Mouse (Mus musculus) midbrain, embryonic 15.5 days (tissue): ENCODE data around the gene Zbtb22. TPM values are rescaled to one million over a fixed set of nuclear protein-coding genes. Genes with fewer than 3 reads are reported as not detected.

Experiments used
- ATAC-seq: fragments of 200-750 bp; cut with Nextera tagmentation; replicated peaks from 2 replicates; pipeline ENCODE4 v1.8.0; 2017; ENCODE audit warnings: moderate TSS enrichment
- H3K27ac ChIP-seq: fragments of 300-500 bp; sonication (generic); 2 replicates; pipeline ENCODE4 v1.5.1; 2015; ENCODE audit warnings: mild to moderate bottlenecking, inconsistent platforms
- H3K27me3 ChIP-seq: fragments of 300-500 bp; sonication (generic); replicated peaks from 2 replicates; pipeline ENCODE4 v1.6.1; 2015; ENCODE audit warnings: inconsistent platforms
- H3K36me3 ChIP-seq: fragments of 300-500 bp; sonication (generic); replicated peaks from 2 replicates; pipeline ENCODE4 v1.6.1; 2015; ENCODE audit warnings: inconsistent platforms
- H3K4me1 ChIP-seq: fragments of 300-500 bp; sonication (generic); 2 replicates; pipeline ENCODE4 v1.6.1; 2015; ENCODE audit warnings: inconsistent platforms
- H3K4me2 ChIP-seq: fragments of 300-500 bp; sonication (generic); 2 replicates; pipeline ENCODE4 v1.6.1; 2015; ENCODE audit warnings: inconsistent platforms, mild to moderate bottlenecking, moderate library complexity
- H3K4me3 ChIP-seq: fragments of 300-500 bp; sonication (generic); 2 replicates; pipeline ENCODE4 v1.5.1; 2015; ENCODE audit warnings: mild to moderate bottlenecking, inconsistent platforms
- H3K9ac ChIP-seq: fragments of 300-500 bp; sonication (generic); 2 replicates; pipeline ENCODE4 v1.6.1; 2015; ENCODE audit warnings: mild to moderate bottlenecking, inconsistent platforms
- H3K9me3 ChIP-seq: fragments of 300-500 bp; sonication (generic); 2 replicates; pipeline ENCODE4 v1.6.1; 2016; ENCODE audit warnings: inconsistent platforms
- WGBS: fragments of 180-500 bp; shearing (Covaris S2); methylation state at CpG from one replicate; pipeline ENCODE4 v1.1.7; 2015; ENCODE audit warnings: mixed read lengths; 5-methylcytosine and 5-hydroxymethylcytosine counted together
- polyA plus RNA-seq: library from polyadenylated mRNA; unstranded; fragments of >200 nt; fragmentation: Nextera tagmentation; extraction: Ambion mirVana; gene quantifications from 2 replicates; pipeline ENCODE4 v1.2.1, GENCODE M21; 2015

The Zbtb22 gene
- polyA plus RNA-seq, 1 experiment from 2014 or later, result 18.1 TPM

DNA sequence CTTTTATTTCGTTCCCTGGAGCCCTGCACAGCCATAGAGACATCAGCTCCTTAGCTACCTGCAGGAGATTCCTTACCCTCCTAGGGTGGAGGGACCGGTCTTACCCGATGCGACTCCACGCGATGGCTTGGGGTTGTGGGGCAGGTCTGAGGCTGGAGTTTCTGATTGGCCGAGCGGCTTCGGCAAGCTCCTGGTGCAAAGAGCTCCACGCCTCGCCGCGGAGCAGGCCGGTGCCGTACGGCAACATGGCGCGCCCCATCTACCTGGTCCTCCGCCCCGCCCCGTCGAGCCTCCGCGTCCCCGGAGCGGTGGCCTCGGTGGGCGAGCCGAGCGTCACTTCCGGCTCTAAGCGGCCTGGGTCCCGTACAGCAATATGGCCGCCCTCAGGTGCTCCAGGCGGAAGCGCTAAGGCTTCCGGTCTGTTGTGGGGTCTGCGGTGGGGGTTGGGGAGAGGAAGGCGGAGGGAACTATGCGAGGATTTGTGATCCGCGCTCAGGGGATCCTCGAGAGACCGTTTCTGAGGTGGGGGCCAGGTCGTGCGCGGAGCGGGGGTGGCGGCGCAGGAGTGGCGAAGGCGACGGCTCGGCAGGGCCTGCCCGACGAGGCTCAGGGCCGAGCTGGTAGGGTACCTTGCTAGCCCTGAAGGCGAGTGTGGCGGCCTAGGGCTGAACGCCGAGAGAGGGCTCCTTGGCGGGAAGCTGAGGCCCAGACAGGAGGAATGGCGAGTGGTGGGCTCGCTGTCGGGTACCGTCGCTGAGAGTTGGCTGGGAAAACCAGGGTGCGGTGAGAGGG, 6.4 kb upstream of the Zbtb22 start, which contains the start of gene Daxx:
Gene Daxx (plus strand): TSS at position 338 of the 792 bp plus-strand sequence.
- peak within 1 kb of the TSS; percentile 93 for H3K4me2 ChIP-seq
- peaks cover 24% of the 10 kb centered on the region for H3K4me1 ChIP-seq
- peak within 1 kb of the TSS; percentile 82 for H3K9ac ChIP-seq
- H3K9me3 ChIP-seq, result no peaks in the 10 kb centered on the region
- ATAC-seq, result peak; percentile 97
- H3K27me3 ChIP-seq, result no peaks in the 10 kb centered on the region
- H3K4me3 ChIP-seq, result peak within 1 kb of the TSS; percentile 70
- peak within 1 kb of the TSS; percentile 86 for H3K27ac ChIP-seq
- peaks cover 16% of the 10 kb centered on the region for H3K36me3 ChIP-seq
- WGBS, result under 1% methylated on average over 68 of the region's 68 CpGs

DNA sequence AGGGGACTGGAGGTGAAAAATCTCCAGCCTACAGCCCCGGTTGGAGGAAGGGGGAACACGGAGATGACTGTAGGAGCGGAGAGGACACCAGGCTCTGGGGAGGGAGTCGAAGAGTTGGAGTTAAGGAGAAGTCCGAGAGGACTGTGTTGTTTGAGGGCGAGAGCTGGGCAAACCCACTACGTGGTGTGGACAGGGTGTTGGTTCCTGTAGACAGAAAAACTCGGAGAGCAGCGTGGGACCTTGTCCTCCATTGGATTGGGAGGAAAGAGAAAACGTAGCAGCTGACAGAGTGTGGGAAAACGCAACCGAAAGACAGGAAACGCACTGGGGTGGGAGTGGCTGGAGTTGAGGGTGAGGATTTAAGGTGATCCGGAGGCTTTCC, 5.8 kb upstream of the Zbtb22 start:
- Histone ChIP-seq H3K4me1 (peaks cover 27% of the 10 kb centered on the region), H3K9me3 (no peaks in the 10 kb centered on the region), H3K27me3 (no peaks in the 10 kb centered on the region), H3K27ac (peak overlapping the region; percentile 86), H3K4me3 (peak overlapping the region; percentile 70), H3K9ac (peak overlapping the region; percentile 82), H3K4me2 (peak overlapping the region; percentile 93), H3K36me3 (peaks cover 18% of the 10 kb centered on the region)
- no peak for ATAC-seq
- under 1% methylated on average over 14 of the region's 14 CpGs for WGBS

DNA sequence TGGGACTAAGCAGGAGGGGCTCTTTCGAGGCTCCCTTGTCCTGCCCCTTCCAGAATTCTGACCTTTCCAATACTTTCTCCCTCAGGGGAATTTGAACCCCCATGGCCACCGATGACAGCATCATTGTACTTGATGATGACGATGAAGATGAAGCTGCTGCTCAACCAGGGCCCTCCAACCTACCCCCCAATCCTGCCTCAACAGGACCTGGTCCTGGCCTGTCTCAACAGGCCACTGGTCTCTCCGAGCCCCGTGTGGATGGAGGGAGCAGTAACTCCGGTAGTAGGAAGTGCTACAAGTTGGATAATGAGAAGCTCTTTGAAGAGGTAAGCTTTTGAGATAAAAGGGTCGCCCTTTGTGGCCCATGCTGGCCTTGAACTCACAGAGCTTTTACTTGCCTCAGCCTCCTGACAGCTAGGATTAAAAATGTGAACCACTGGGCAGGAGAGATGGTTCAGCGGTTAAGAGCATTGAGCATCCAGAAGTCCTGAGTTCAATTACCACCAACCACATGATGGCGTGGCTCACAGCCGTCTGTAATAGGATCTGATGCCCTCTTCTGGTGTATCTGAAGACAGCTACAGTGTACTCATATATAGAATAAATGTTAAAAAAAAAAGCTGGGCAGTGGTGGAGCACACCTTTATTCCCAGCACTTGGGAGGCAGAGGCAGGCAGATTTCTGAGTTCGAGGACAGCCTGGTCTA, 5.2 kb upstream of the Zbtb22 start:
- Histone ChIP-seq H3K4me2 (peak overlapping the region; percentile 93), H3K4me1 (peaks cover 33% of the 10 kb centered on the region), H3K9ac (peak overlapping the region; percentile 82), H3K9me3 (no peaks in the 10 kb centered on the region), H3K4me3 (peak overlapping the region; percentile 70), H3K27ac (0 out of 2 replicates have a peak overlapping the region, but pooled peaks have one; percentile 86), H3K27me3 (no peaks in the 10 kb centered on the region), H3K36me3 (peaks cover 18% of the 10 kb centered on the region)
- no peak for ATAC-seq
- 49% methylated on average over 11 of the region's 11 CpGs for WGBS

DNA sequence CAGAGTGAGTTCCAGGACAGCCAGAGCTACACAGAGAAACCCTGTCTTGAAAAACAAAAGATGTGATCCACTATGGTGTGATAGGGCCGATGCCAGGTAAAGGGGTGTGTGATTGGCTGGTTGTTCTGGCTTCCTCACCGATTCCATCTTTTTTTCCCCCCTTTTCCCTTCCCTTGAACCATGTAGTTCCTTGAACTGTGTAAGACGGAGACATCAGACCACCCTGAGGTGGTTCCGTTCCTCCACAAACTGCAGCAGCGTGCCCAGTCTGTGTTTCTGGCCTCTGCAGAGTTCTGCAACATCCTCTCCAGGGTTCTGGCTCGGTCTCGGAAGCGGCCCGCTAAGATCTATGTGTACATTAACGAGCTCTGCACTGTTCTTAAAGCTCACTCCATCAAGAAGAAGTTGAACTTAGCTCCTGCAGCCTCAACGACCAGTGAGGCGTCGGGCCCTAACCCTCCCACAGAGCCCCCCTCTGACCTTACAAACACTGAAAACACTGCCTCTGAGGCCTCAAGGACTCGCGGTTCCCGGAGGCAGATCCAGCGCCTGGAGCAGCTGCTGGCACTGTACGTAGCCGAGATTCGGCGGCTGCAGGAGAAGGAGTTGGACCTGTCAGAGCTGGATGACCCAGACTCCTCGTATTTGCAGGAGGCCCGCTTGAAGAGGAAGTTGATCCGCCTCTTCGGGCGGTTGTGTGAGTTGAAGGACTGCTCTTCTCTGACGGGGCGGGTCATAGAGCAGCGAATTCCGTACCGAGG, 4.5 kb upstream of the Zbtb22 start:
- peaks cover 34% of the 10 kb centered on the region for H3K4me1 ChIP-seq
- ATAC-seq, result no peak
- 94% methylated on average over 31 of the region's 31 CpGs for WGBS
- H3K9me3 ChIP-seq, result no peaks in the 10 kb centered on the region
- H3K4me3 ChIP-seq, result no peak overlapping the region; the same call in 1 of the 2 replicates
- H3K4me2 ChIP-seq, result no peak overlapping the region
- H3K27me3 ChIP-seq, result no peaks in the 10 kb centered on the region
- H3K27ac ChIP-seq, result no peak overlapping the region
- no peak overlapping the region for H3K9ac ChIP-seq
- H3K36me3 ChIP-seq, result peaks cover 18% of the 10 kb centered on the region

DNA sequence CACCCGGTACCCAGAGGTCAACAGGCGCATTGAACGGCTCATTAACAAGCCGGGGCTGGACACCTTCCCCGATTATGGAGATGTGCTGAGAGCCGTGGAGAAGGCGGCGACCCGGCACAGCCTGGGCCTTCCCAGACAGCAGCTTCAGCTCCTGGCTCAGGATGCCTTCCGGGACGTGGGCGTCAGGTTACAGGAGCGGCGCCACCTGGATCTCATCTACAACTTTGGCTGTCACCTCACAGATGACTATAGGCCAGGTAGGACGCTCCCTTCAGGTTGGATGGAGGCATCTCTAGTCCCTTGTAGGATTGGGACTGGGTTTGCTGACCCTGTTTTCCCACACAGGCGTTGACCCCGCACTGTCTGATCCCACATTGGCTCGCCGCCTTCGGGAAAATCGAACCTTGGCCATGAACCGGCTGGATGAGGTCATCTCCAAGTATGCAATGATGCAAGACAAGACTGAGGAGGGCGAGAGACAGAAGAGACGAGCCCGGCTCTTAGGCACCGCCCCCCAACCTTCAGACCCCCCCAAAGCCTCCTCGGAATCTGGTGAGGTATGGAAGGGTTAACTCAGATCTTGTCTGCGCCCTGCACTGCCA, 3.8 kb upstream of the Zbtb22 start:
- Histone ChIP-seq H3K36me3 (peaks cover 18% of the 10 kb centered on the region), H3K9ac (no peak overlapping the region), H3K4me1 (peaks cover 40% of the 10 kb centered on the region), H3K27ac (no peak overlapping the region), H3K4me3 (no peak overlapping the region), H3K27me3 (no peaks in the 10 kb centered on the region), H3K4me2 (no peak overlapping the region), H3K9me3 (no peaks in the 10 kb centered on the region)
- 93% methylated on average over 28 of the region's 28 CpGs for WGBS
- no peak for ATAC-seq

DNA sequence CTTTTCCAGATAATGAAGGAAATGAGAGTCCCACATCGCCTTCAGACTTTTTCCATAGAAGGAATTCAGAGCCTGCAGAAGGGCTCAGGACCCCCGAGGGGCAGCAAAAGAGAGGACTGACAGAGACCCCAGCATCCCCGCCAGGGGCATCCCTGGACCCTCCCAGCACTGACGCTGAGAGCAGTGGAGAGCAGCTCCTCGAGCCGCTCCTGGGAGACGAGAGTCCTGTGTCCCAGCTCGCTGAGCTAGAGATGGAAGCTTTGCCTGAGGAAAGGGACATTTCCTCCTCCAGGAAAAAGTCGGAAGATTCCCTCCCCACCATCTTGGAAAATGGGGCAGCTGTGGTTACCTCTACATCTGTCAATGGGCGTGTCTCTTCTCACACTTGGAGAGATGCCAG, 2.4 kb upstream of the Zbtb22 start:
- Histone ChIP-seq H3K27me3 (no peaks in the 10 kb centered on the region), H3K9ac (no peak overlapping the region), H3K27ac (no peak overlapping the region), H3K4me1 (peaks cover 38% of the 10 kb centered on the region), H3K36me3 (peaks cover 18% of the 10 kb centered on the region), H3K4me3 (no peak overlapping the region), H3K4me2 (no peak overlapping the region), H3K9me3 (no peaks in the 10 kb centered on the region)
- ATAC-seq, result no peak
- WGBS, result 89% methylated on average over 10 of the region's 10 CpGs

DNA sequence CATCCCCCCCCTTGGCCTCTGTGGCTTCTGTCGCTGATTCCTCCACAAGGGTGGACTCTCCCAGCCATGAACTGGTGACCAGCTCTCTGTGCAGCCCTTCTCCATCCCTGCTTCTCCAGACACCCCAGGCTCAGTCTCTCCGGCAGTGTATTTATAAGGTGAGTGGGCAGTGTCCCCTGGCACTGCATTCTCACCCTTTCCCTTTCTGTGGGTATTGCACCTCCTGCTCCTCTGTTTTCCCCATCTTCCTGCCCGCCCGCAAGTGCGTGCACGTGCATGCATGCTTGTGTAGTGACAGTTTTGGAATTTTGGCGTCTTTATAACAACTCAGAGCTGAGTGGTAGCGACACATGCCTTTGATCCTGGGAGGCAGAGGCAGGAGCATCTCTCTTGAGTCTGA, 1.8 kb upstream of the Zbtb22 start:
- WGBS, result 98% methylated on average over 8 of the region's 8 CpGs
- peaks cover 40% of the 10 kb centered on the region for H3K4me1 ChIP-seq
- no peak overlapping the region for H3K4me2 ChIP-seq
- no peaks in the 10 kb centered on the region for H3K9me3 ChIP-seq
- H3K27me3 ChIP-seq, result no peaks in the 10 kb centered on the region
- no peak overlapping the region for H3K27ac ChIP-seq
- H3K36me3 ChIP-seq, result peaks cover 18% of the 10 kb centered on the region
- no peak overlapping the region for H3K9ac ChIP-seq
- ATAC-seq, result no peak
- no peak overlapping the region for H3K4me3 ChIP-seq

DNA sequence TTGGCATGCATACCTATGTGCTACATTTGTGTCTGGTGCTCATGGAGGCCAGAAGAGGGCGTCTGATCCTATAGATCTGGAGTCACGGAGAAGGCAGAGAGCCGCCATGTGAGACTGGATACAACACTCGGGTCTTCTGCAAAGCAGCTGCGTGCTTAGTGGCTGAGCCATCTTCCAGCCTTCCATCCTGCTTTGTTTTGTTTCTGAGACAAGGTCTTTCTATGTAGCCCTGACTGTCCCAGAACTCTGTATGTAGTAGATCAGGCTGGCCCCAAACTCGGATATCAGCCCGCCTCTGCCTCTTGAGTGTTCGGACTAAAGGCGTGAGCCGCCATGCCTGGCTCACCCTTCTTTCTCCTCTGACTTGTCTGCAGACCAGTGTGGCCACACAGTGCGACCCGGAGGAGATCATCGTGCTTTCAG, 724 bp upstream of the Zbtb22 start:
- Histone ChIP-seq H3K4me1 (peaks cover 49% of the 10 kb centered on the region), H3K4me2 (peak overlapping the region; percentile 74), H3K27me3 (no peaks in the 10 kb centered on the region), H3K36me3 (peaks cover 18% of the 10 kb centered on the region), H3K9me3 (no peaks in the 10 kb centered on the region), H3K9ac (0 out of 2 replicates have a peak overlapping the region, but pooled peaks have one; percentile 10), H3K27ac (peak overlapping the region; percentile 18; the same call in 1 of the 2 replicates), H3K4me3 (peak overlapping the region; percentile 56; the same call in 1 of the 2 replicates)
- whole genome bisulfite sequencing, result 68% methylated on average over 13 of the region's 13 CpGs
- no peak for ATAC-seq

DNA sequence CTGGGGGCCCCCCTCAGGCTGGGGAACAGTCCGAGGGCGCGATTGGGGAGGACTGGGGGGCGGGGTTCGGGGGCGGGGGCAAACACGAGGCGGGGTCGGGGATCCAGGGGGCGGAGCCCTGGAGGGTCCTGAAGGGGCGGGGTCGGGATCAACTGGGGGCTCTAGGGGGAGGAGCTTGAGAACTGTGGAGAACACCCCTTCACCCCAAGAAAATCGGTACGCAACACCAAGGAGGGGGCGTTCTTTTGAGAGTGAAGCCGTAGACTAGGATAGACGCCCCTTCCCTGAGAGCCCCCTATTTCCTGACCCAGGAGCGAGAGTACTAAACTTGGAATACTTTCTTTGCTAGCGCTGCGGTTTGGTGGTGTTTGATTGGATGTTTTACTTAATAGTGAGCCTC, 590 bp downstream of the Zbtb22 start:
- Histone ChIP-seq H3K27me3 (no peaks in the 10 kb centered on the region), H3K27ac (peak overlapping the region; percentile 87), H3K36me3 (peaks cover 18% of the 10 kb centered on the region), H3K4me2 (peak overlapping the region; percentile 74), H3K9me3 (no peaks in the 10 kb centered on the region), H3K4me1 (peaks cover 49% of the 10 kb centered on the region), H3K9ac (peak overlapping the region; percentile 45), H3K4me3 (peak overlapping the region; percentile 56)
- peak; percentile 53 for ATAC-seq
- WGBS, result under 1% methylated on average over 14 of the region's 20 CpGs

DNA sequence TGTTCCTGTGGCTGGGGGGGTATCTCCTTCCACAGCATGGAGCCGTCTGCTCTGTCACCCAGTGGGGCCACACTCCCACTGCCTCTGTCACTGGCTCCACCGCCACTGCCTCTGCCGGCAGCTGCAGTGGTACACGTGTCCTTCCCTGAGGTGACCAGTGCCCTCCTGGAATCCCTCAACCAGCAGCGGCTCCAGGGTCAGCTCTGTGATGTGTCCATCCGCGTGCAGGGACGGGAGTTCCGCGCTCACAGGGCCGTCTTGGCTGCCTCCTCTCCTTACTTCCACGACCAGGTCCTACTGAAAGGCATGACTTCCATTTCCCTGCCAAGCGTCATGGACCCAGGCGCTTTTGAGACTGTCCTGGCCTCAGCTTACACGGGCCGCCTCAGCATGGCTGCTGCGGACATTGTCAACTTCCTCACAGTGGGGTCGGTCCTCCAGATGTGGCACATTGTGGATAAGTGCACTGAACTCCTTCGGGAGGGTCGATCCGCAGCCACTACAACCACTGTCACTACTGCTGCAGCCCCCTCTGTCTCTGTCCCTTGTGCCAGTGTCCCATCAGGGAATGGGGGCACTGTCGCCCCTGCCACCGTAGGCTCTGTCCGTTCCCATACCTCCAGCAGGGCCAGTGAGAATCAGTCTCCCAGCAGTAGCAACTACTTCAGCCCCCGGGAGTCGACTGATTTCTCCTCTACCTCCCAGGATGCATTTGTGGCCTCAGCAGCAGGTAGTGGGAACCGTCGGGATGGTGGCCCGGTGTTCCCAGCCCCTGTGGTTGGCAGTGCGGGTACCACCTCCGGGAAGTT, 1.3 kb downstream of the Zbtb22 start:
- Histone ChIP-seq H3K4me1 (peaks cover 47% of the 10 kb centered on the region), H3K4me3 (peak overlapping the region; percentile 56), H3K27ac (no peak overlapping the region), H3K9me3 (no peaks in the 10 kb centered on the region), H3K27me3 (no peaks in the 10 kb centered on the region), H3K4me2 (peak overlapping the region; percentile 74), H3K9ac (peak overlapping the region; percentile 45; the same call in 1 of the 2 replicates), H3K36me3 (peaks cover 14% of the 10 kb centered on the region)
- ATAC-seq, result no peak
- WGBS, result 75% methylated on average over 31 of the region's 31 CpGs

DNA sequence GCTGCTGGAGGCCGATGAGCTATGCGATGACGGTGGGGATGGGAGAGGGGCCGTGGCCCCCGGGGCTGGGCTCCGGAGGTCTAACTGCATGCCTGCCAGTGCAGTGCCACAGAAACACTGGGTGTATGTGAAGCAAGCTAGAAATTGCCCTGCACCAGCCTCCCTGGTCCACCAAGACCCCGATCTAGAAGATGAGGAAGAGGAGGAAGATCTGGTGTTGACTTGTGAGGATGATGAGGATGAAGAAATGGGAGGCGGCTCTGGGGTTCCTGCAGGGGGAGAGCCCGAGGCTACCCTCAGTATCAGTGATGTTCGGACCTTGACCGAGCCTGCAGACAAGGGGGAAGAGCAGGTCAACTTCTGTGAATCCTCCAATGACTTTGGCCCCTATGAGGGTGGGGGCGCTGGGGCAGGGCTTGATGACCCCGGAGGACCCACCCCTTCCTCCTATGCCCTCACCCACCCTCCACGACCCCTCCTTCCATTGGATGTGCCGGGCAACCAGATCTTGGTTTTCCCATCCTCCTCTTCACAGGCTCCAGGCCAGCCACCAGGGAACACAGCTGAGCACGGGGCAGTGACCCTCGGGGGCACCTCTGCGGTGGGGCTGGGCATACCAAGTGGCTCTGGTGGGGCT, 2.1 kb downstream of the Zbtb22 start:
- Histone ChIP-seq H3K27ac (no peak overlapping the region), H3K4me3 (no peak overlapping the region), H3K9me3 (no peaks in the 10 kb centered on the region), H3K4me1 (peaks cover 44% of the 10 kb centered on the region), H3K27me3 (no peaks in the 10 kb centered on the region), H3K9ac (no peak overlapping the region), H3K36me3 (peaks cover 10% of the 10 kb centered on the region; the same call in 1 of the 2 replicates), H3K4me2 (no peak overlapping the region)
- no peak for ATAC-seq
- WGBS, result 85% methylated on average over 18 of the region's 18 CpGs
